18 mouse cellular contexts compared by ENCODE assay signal in the genomic region with DNA sequence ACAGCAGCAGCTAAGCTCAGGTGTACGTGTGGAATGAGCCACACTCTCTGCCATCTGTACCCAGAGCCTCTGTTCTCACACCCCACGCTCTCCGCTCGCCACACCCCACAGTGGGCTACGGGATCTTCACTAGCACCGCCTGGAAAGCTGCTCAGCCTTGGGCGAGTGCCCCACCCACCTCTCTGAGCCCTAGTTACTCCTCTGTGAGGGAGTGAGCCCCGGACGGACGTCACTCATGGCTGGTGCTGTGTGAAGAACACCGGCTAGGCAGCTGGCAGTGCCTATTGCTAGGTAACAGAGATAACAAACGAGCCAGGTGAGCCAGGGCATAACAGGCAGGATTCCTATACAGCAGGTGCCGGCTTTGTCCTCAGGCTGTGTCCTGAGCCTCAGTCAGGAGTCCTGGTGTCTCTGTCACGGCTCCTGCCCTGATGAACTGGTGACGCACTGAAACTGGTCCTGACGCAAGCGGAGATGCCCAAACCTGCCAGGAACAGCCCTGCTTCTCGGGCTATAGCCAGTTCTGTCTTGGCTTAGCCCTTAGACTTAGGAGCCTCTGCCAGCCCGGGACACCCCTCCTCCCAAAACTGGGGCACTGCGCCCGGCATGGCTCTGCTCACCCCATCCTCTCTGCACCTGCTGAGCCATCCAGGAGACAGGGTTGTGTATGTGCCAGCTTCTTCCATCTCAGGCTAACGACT. TPM values are rescaled to one million over a fixed set of nuclear protein-coding genes. Genes with fewer than 3 reads are reported as not detected.
DNase-seq lines count a peak whose midpoint lies in the region; ATAC-seq lines count a peak whose summit lies in the region.
"Had no signal": no experiment of that assay in that cellular context is flagged by ENCODE, and none has a peak within 500 bp of the region (broad histone marks: within the 10 kb centered on the region; RNA-seq: fewer than 3 reads in every experiment).

No protein-coding gene starts in this region.

- H3K27me3 ChIP-seq in stomach, embryonic 16.5 days (ENCODE audit: control insufficient read depth, insufficient read depth, low read length) = no peaks in the 10 kb centered on the region
- H3K27me3 ChIP-seq in heart, embryonic 11.5 days (ENCODE audit: control insufficient read depth, insufficient read depth, low read length) = no peaks in the 10 kb centered on the region
- H3K27me3 ChIP-seq: forebrain, embryonic 15.5 days; kidney, embryonic 15.5 days; liver, embryonic 12.5 days; Patski had no signal

- peak; percentile 38 for ATAC-seq in stomach, embryonic 16.5 days (ENCODE audit: insufficient read depth, low FRiP score)
- ATAC-seq in heart, embryonic 11.5 days (replicated peaks; ENCODE audit: insufficient number of reproducible peaks, low FRiP score, low TSS enrichment) = no peak
- ATAC-seq: forebrain, embryonic 15.5 days; liver, embryonic 12.5 days; Patski had no signal

- H3K9ac ChIP-seq in stomach, embryonic 16.5 days (ENCODE audit: low read length) = no peak overlapping the region
- no peak overlapping the region for H3K9ac ChIP-seq in heart, embryonic 11.5 days (ENCODE audit: low read depth, low read length)
- H3K9ac ChIP-seq: forebrain, embryonic 15.5 days; kidney, embryonic 15.5 days; liver, embryonic 12.5 days; midbrain, embryonic 12.5 days had no signal

- peaks cover 17% of the 10 kb centered on the region; the same call in 1 of the 2 replicates for H3K36me3 ChIP-seq in stomach, embryonic 16.5 days (ENCODE audit: control insufficient read depth, insufficient read depth, low read length)
- peaks cover 11% of the 10 kb centered on the region for H3K36me3 ChIP-seq in heart, embryonic 11.5 days (ENCODE audit: control insufficient read depth, insufficient read depth, low read length)
- H3K36me3 ChIP-seq: liver, embryonic 12.5 days had no signal

- no peaks in the 10 kb centered on the region for H3K9me3 ChIP-seq in stomach, embryonic 16.5 days (replicated peaks; ENCODE audit: control insufficient read depth, low read length)
- H3K9me3 ChIP-seq in heart, embryonic 11.5 days (replicated peaks; ENCODE audit: control insufficient read depth, low read length) = no peaks in the 10 kb centered on the region
- H3K9me3 ChIP-seq: forebrain, embryonic 15.5 days; kidney, embryonic 15.5 days; limb, embryonic 10.5 days; liver, embryonic 12.5 days; midbrain, embryonic 12.5 days had no signal

- intact Hi-C loops in left cerebral cortex, postnatal 10 days (cut with DNase I) = loop anchor here (5.0 kb wide), 1 partner anchor 35 kb away; no protein-coding TSS in a partner anchor

- no peak overlapping the region for H3K4me3 ChIP-seq in stomach, embryonic 16.5 days (replicated peaks; ENCODE audit: low read length)
- no peak overlapping the region for H3K4me3 ChIP-seq in heart, embryonic 11.5 days (ENCODE audit: low read depth, low read length)
- H3K4me3 ChIP-seq: forebrain, embryonic 15.5 days; kidney, embryonic 15.5 days; limb, embryonic 10.5 days; liver, embryonic 12.5 days; midbrain, embryonic 12.5 days had no signal

- no peak overlapping the region for H3K4me2 ChIP-seq in stomach, embryonic 16.5 days (ENCODE audit: low read depth, low read length)
- H3K4me2 ChIP-seq in heart, embryonic 11.5 days = no peak overlapping the region
- H3K4me2 ChIP-seq: forebrain, embryonic 15.5 days; kidney, embryonic 15.5 days; liver, embryonic 12.5 days; midbrain, embryonic 12.5 days had no signal

- 72% methylated on average over 22 of the region's 22 CpGs for WGBS in stomach, embryonic 16.5 days
- WGBS in heart, embryonic 11.5 days (ENCODE audit: insufficient replicate concordance) = 84% methylated on average over 22 of the region's 22 CpGs

- H3K27ac ChIP-seq in stomach, embryonic 16.5 days (ENCODE audit: low read length) = peak overlapping the region; percentile 6; the same call in 1 of the 2 replicates
- no peak overlapping the region for H3K27ac ChIP-seq in heart, embryonic 11.5 days (ENCODE audit: low read depth, low read length)
- H3K27ac ChIP-seq: forebrain, embryonic 15.5 days; kidney, embryonic 15.5 days; limb, embryonic 10.5 days; liver, embryonic 12.5 days; midbrain, embryonic 12.5 days had no signal

- peaks cover 57% of the 10 kb centered on the region for H3K4me1 ChIP-seq in stomach, embryonic 16.5 days (ENCODE audit: control insufficient read depth, insufficient read depth, low read length)
- H3K4me1 ChIP-seq in heart, embryonic 11.5 days (ENCODE audit: control insufficient read depth, insufficient read depth, low read length) = peaks cover 33% of the 10 kb centered on the region

- peak; percentile 12 to 17 for DNase-seq in cerebellum, adult 18-20 months
- DNase-seq in cerebellum, adult 11 months = no peak
- DNase-seq in left cerebral cortex, adult 18-20 months (ENCODE audit: low spot score in 2 of 2) = peak; percentile 52 to 60
- no peak for DNase-seq in left cerebral cortex, postnatal 10 days (ENCODE audit: extremely low spot score in 1 of 2, low spot score in 2 of 2)
- peak; percentile 45 to 59 for DNase-seq in right cerebral cortex, adult 2 months (ENCODE audit: low spot score in 2 of 2)
- DNase-seq in right cerebral cortex, postnatal 14 days = no peak
- DNase-seq: cerebellum, adult 8-10 months; lung, postnatal 14 days; thymus, adult 18-20 months had no signal

RNA-seq across cellular contexts. Expression of gene Zbp1, which starts 13.5 kb away (rescaled TPM):
- total RNA-seq in left cerebral cortex, adult 18-20 months (2021) = not detected
- under 1 TPM in 1 of 2 experiments, not detected in 1; 0.12 TPM for total RNA-seq in left cerebral cortex, postnatal 10 days (2021)
- 0.70 and 1.0 TPM in 2 replicates for polyA plus RNA-seq in stomach, embryonic 16.5 days (2015; fragmentation: Nextera tagmentation; extraction: Ambion mirVana)
- not detected in 2 replicates for polyA plus RNA-seq in heart, embryonic 11.5 days (2014; fragmentation: Nextera tagmentation; extraction: Ambion mirVana)
- polyA plus RNA-seq: heart, embryonic 14.5 days; limb, embryonic 10.5 days had no signal

RNA-seq across cellular contexts. Expression of gene Pmepa1, which starts 44.1 kb away (rescaled TPM):
- total RNA-seq in left cerebral cortex, adult 18-20 months (2021) = 10 to 100 TPM; 45.8 to 49.9 TPM
- total RNA-seq in left cerebral cortex, postnatal 10 days (2021) = 10 to 100 TPM; 40.5 to 44.0 TPM
- 7.2 and 7.4 TPM in 2 replicates for polyA plus RNA-seq in stomach, embryonic 16.5 days (2015; fragmentation: Nextera tagmentation; extraction: Ambion mirVana)
- polyA plus RNA-seq in heart, embryonic 11.5 days (2014; fragmentation: Nextera tagmentation; extraction: Ambion mirVana) = 3.8 and 4.7 TPM in 2 replicates

Comparison
In these comparisons a context has a peak if more than half of its experiments do, and no peak if none do; other contexts are left out.
1. DNase-seq: peak in cerebellum, adult 18-20 months (2 of 2), left cerebral cortex, adult 18-20 months (2 of 2) and right cerebral cortex, adult 2 months (2 of 2); none in cerebellum, adult 11 months (single experiment), left cerebral cortex, postnatal 10 days (0 of 2) and right cerebral cortex, postnatal 14 days (single experiment).